Mouse (Mus musculus) cerebellum, adult 9-10 months (tissue): ENCODE results near the gene Cltc.
A peak's percentile ranks its signal among the peaks of the same experiment; 100 is the strongest.
"Not testable (repeated sequence)": the region's sequence is repeated elsewhere in the genome, so short reads cannot be mapped to it uniquely, and the experiment has no call there.

Experiments used
- DNase-seq: peaks from one replicate; pipeline ENCODE4 v3.0.0; 2022

Cltc gene

DNA sequence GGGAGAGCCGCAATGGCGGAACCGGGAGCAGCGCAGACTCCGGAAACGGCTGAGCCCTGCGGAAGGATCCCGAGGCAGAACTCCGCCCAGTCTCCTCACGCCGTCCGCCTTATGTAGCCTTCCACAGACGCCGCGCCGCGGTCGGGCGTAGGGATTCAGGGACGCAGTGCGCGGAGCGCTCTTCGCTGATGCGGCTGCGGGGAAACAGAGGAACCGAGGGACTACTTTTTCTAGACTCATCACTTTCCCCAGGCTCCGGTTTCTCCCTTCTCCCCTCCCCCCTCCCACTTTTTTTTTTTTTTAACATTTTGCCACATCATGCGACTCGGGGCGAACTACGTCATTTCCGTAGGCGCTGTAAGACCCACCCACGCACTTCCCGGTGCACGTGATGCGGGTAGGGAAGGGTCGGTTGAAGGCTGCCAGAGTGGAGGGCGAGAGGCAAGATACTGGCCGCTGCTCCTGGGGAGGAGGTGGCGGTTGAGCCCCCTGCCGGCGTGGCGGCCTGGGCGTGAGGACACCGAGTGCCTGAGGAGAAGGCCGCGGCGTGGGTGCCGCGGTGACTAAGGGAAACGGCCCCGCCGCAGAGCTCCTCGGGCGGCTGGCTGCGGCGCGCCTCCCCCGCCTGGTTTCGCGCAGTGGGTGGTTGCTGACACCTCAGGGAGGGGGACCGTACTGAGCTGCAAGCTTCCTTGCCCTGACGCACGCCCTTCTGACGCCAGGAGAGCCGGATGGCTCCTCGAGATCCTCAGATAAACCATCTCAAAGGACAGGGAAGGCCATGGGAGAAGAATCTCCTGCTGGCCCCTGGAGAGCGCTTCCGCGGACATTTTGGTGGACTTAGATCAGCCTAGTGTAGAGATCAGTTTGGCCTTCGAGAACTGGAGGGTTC, at the start of gene Cltc:
Gene Cltc (minus strand): TSS at position 86 of the 892 bp plus-strand sequence.
- peak; percentile 97 for DNase-seq

DNA sequence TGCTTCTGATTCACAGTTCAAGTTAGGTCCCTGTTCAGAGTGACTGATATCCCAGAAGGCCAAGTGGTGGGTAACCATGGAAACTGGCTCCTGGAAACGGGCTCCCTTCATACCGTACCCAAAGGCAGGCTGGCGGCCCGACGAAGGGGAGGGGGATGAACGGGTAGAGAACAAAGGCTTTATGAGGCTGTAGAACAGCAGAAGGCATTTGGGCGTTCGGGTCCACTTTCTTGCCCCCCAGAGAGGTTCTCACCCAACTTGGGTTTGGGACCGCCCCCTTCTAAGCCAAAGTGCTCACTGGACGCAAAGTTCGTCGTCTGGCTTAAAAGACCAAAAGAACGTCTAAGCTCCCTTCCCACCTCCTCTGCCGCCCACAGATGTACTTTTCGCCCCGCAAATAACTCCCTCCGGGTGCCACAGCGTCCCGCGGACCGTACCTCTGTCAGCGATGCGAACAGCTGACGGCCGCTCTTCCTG, 49.7 kb upstream of the Cltc start:
- peak; percentile 70 for DNase-seq

DNA sequence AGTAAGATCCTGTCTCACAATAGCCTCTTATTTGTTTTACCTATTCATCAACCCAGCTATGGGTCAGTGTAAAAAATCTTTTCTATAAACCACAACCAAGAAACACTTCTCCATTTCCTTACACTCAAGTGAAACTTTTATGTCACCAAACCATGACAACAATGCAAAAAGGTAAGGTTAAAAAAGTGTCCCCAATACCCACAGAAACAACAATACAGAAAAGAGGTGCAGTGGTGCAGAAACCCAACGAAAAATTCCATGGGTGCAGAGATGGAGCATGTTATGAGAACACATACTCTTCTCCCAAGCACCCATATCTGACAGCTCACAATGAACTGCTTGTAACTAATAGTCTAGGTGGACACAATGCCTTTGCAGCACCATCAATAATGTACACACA, 36.8 kb upstream of the Cltc start:
- DNase-seq = no peak

DNA sequence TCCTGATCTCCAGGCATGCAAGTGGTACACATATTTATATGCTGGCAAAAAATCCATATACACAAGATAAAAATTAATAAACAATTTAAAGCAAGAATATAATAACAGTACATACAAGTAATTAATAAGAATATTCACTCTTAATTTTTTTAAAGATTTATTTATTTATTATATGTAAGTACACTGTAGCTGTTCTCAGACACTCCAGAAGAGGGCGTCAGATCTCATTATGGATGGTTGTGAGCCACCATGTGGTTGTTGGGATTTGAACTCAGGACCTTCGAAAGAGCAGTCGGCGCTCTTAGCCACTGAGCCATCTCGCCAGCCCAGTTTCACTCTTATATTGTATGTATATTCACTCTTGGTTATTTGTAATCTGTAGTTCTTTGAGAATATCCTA, 30.1 kb upstream of the Cltc start:
- not testable (repeated sequence) for DNase-seq

DNA sequence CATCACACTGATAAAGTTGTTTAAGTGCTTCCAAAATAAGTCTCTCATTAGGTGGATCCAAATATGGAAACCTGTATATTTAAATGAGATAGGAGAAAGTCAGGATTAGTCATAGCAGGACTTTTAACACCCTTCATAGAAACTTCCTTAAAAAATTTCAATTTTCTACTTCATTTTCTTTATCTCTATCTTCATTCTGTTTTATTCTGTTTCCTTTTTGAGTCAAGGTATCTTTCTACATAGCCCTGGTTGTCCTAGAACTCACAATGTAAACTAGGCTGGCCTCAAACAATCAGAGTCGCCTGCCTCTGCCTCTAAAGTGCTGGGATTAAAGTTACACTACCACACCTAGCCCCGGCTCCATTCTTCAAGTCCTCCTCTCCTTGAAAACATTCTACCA, 28.4 kb upstream of the Cltc start:
- DNase-seq = no peak

DNA sequence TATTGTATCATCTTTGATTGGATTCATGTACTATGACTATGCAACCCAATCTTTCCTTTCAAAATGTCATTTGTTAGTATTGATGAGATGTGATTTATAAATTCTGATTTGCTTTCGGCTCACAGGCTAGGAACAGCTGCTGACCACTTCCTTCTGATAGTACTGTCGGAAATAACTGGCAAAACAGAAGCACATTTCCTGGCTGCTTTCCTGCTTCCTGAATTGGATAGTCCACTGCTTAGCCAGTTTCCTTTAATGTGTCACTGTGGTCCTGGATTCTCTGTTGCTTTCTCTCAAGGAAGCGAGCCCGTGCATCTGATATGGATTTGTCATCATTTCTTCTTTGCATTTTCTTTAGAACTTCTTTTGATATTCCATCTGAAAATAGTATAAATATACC, 12.5 kb upstream of the Cltc start:
- DNase-seq = no peak

DNA sequence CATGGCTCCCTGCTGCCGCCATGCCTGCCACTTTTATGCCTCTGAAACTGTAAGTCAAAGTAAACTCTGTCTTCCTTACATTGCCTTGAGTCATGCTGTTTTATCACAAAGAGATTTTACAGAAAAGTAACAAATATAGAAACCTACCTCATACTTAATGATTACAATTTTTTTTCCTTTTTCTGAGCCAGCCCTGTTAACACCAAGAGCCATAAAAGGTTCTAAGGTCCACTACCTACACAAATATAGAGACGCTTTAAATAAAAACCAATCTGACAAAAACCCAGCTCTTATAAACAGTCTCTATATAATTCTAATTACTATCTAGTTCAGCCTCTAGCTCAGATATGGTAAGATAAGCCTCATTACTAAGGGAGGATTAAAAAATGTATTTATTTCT, 7.1 kb upstream of the Cltc start:
- no peak for DNase-seq

DNA sequence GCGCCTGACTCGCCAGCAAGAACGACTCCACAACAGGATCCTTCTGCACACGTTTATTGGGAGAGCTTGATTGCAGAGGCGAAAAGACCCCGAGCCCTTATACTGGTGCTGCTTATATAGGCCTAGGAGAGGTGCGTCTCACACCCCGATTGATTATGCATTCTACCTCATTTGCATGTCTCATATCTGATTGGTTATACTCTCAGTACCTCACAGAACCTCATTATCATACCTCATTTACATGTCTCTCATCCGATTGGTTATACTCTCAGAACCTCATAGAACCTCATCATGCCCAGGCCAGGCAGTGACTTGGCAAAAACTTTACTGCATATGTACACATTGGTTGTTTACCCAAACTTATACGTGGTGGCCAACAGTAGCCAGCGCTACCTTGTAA, 5.8 kb upstream of the Cltc start:
- DNase-seq = not testable (repeated sequence)

DNA sequence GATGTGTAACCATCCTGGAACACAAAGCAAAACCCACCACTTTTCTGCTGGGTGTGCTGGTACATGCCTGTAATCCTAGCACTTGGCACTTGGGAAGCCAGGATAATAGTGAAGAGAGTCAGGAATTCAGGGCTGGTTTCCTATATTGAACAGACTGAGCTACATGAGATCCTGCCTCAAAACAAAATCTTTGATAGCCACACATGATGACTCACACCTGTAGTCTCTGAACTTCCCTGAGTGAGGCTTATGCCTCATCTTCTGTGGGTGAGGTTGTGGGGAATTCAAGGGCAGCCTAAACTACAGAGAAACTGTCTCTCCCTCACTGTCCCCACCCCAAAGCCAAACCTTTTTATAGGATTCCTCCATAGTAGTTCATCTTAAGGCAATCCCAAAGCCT, 3.0 kb upstream of the Cltc start:
- no peak for DNase-seq

DNA sequence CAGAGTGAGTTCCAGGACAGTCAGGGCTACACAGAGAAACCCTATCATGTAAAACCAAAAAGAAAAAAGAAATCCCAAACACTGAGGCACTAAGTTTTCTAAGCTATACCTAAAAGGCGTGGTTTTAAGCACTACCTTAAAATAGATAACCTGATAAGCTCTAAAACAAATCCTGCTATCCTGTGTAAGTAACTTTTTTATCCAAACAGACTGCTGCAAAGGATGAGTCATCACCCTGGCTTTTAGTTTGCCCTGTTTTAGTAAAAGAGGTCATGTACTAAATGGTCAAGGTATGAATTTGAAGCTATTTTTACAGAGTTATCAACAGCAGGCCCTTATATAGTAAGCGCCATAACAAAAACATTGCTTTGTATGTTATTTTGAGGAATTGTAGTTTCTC, 2.5 kb upstream of the Cltc start:
- no peak for DNase-seq

DNA sequence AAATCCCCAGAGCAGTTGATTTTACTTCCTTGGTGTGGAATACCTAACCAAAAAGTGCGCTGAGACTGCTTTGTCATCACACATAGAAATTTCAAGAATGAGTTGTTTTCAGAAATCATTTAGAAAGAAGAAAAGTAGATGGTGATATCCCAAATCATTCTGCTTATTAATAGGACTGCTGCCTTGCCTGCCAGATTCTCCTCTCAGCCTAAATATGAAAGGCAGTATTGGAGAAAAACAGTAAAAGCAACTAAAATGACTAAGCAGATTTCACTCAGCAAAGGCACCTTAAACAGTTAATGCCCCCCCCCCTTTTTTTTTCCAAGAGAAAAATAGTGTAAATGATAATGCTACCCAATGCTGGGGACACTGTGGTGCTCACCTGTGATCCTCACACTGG, 1.9 kb upstream of the Cltc start:
- no peak for DNase-seq

DNA sequence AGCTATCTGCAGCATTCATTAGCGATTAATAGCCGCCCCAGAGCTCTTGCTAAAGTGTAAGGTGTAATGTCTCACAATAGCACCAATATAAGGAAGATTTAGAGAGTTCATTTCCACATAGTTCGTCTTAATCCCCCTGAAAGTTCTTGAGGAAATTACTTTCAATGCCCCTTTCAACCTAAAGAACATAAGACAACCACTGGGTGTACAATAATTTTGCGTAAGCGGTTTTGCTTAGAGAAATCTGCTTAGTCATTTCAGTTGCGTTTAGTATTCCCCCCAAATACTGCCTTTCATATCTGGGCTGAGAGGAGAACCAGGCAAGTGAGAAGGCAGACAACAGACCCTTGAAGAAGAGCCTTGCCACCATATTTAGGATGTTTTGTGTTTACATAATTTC, 1.2 kb upstream of the Cltc start:
- DNase-seq = no peak

DNA sequence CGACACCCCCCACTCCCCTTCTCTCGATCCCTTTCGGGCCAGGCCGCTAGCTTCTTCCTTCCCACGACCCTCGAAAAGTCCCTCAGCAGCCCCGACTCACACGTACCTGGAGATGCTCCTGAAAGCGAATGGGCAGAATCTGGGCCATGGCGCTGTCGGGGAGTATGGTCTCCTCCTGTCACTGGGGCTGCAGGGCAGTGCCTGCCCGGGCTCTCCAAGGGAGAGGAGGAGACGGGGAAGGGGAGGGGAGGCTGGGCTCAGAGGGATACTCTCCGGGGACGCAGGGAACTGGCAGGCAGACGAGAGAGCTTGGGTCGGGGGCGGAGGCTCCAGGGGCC, 254 bp downstream of the Cltc start:
- no peak for DNase-seq

DNA sequence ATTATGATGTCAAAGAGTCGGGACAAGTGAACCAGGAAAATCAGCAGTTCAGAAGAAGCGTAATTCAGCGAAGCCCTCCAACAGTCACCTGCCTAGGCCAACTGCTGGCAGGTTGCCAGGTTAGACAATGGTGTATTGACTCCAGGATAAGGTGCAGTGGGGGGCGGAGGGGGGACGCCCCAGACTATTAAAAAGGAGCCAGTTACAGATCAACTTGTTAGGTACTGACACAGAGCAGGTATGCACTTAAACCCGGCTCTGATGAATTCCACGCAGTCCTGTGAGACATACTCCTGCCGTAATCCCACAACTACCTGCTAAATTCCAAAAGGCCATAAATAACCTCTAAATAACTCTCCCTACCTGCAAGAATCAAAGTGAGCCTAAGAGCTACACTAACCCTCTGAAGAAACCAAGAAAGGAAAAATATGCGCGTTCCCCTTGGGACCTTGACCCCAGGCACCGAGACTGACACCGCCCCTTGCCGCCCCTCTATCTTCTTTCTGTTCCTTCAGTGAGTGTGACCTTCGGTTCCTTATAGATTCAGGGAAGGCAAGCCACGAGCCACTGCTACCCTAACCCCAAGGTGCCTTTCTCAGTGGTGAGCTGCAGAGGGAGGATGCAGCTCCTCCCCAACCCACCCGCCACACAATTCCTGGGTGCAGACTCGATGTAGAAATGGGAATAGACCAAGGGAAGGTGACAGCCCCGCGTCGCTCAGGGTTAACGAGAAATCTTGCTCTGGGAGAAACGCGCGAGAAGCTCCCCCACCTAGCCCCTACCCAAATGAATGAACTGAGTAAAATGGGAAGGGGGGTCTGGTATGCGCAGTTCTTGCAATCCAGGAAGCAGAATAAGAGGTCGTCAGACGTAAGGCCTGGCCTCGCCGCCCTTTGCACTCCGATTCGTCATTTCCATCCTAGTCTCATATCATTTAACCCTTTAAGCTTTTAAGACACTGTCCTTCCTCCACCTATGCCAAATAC, 916 bp downstream of the Cltc start:
- DNase-seq = peak; percentile 70

DNA sequence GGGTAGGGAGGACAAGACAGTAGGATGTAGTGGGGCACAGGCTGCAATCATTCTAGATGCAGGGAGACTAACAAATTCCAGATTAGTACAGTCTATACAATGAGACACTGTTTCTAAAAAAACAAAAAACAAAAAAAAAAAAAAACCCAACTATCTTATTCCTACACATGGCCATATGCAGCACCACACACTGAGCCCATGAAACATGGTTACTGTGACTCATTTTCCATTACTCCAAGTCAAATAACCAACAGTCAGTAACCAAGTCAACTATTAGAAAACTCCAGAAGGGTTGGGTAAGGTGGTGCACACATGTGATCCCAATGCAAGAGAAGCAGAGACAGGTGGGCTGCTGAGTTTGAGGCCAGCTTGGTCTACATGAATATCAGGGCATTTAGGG, 5.0 kb downstream of the Cltc start:
- DNase-seq = no peak

DNA sequence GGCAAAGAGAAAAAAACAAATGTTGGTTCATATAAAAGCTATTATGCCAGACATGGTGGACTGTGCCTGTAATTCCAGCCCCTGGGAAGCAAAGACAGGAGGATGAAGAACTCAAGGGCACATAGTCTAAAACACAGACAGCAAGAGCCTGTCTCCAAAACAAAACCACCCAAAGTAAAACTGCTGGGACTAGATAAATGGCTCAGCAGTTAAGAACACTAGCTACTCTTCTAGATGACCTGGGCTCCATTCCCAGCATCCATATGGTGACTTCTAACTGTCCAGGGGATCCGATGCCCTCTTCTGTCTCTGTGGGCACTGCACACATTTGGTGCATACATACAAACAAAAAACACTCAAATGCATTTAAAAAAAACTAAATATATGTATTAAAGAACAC, 6.4 kb downstream of the Cltc start:
- DNase-seq = no peak

DNA sequence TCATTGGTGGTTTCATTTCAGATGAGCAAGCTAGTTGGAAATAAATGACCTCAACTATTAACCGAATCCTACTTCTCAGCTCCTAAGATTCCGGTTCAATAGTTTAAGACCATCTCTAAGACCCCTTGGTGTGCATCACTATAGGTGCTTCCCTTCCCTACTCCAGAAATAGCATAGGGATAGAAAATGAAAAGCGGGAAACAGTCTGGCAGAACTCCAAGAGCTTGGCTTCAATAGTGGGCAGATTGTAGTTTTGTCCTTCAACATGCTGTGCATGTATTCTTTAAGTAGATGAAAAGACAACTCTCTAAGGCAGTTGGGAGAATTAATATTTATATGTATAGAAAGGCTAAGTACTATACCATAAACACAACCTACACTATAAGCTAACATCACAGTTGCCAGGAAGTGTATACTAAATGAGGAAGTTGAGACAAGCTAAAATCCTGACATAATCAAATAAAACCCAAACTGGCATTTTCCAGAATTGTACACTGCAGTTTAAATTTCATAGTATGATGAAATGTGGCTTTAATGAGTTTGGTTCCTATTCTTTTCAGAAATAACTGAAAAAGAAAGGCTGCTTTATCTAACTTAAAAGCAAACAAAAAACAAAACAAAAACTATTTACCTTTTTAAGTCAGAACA, 7.5 kb downstream of the Cltc start:
- DNase-seq = peak; percentile 60

DNA sequence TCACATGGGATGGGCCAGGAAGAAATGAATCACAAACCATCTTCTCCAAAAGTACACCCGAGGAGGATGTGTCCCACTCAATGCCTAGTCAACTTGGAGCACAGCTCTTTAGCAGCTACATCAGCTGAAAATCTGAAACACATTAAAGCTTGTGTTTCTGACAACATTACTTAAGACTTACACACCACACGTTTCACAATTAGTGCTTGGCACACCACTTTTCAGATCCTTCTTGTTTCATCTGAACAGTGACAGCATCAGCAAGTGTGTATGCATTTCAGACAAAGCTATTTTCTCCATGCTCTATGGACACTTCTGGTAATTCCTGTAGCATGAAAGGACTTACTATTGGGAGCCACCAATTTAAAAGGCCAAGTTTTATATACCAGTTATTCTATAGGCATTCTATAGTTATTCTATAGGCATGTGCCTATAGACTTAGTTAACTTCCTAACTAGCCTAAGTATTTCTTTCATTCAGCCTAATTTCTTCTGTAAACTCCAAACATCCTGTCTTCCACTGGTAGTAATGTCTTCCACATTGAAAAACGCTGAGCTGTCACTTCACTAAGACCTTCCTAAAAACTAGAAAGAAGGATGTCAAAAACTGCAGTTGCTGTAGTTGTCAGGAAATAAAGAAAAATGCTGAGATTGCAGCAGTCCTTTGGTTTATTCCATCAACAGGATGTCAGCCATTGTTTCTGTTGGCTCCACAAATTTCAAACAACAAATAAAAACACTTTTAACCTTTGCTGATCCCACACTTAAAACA, 11.5 kb downstream of the Cltc start:
- no peak for DNase-seq

DNA sequence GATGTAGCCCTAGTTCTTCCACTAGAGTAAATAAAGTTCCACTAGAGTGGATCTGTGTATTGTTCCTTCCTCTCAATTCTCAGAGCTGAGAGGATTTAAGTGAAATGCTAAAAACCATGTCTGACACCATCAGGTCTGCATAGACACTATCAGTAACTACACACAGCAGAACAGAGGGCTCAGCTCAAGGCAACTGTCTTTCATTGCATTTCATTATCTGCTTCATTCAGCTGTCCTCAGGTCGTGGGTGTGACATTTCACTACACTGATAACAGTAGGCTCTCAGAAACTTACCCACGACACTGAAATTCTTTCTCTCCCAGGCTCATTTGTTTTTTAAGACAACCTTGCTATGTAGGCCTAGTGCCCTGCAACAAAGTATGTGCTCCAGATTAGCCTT, 14.8 kb downstream of the Cltc start:
- DNase-seq = no peak

DNA sequence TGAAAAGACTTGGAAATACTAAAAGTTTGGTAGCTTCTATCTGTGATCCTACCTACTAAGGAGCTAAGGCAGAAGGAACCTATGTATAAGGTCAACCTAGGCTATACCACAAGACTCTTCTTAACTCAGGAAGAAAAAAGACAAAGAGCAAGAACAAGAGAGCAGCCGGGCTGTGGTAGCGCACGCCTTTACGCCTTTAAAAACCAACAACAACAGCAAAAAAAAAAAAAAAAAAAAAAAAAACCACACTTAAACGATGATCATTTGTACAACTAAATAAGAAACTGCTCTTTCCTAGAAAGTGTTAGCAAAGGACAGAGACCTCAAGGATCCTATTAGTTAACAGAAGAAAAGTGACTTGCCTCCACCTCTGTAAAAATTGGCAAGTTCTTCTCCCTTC, 15.9 kb downstream of the Cltc start:
- DNase-seq = no peak

DNA sequence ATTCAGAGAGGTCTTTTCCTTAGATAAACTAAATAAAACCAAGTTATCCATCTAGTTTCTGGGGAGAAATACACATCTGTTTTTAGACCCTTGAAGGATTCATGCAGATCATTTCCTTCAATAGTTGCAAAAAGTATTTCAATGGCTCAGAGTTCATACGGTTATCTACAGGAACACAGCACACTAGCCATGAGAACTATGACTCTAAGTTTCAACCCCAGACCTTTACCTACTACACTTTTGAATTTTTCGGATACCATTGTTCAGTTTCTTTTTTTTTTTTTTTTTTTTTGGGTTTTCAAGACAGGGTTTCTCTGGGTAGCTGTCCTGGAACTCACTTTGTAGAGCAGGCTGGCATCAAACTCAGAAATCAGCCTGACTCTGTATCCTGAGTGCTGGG, 17.9 kb downstream of the Cltc start:
- no peak for DNase-seq

DNA sequence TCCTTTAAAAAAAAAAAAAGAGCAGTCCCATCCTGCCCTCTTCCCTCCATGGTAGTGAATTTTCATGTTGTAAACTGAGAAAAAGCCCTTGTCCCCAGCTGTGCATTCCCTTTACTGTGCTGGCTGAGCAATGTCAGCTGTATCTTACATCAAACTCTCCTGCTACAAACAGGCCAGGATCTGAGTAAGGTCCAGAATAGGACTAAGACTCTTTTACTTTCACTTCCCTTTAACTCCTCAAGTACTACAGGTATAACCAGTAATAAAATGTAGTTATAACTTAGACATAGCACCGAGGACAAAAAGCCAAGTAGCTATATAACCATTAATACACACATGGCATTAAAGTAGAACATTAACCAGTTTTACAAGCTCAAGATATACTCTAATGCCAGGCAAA, 18.4 kb downstream of the Cltc start:
- no peak for DNase-seq

DNA sequence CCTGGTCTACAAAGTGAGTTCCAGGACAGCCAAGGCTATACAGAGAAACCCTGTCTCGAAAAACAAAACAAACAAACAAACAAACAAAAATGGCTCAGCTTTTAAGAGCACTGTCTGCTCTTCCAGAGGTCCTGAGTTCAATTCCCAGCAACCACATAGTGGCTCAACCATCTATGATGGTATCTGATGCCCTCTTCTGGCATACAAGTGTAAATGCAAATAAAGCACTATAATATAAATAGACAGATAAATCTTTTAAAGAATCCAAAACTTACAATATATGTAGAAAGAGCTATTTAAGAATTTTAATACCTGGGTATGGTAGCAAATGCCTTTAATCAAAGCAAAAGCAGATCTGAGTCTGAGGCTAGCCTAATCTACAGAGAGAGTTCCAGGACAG, 19.1 kb downstream of the Cltc start:
- not testable (repeated sequence) for DNase-seq
